Mouse (Mus musculus) layer of hippocampus, adult 11-12 months (tissue): Measurements from ENCODE around the gene Hcls1.

Experiments used
- DNase-seq: peaks from one replicate; pipeline ENCODE4 v3.0.0; 2022; ENCODE audit warnings: low spot score

The Hcls1 gene

GRCm38 (mm10) chr16:36989493-36989892, 54.7 kb downstream of the Hcls1 start:
- DNase-seq, result no peak

DNA sequence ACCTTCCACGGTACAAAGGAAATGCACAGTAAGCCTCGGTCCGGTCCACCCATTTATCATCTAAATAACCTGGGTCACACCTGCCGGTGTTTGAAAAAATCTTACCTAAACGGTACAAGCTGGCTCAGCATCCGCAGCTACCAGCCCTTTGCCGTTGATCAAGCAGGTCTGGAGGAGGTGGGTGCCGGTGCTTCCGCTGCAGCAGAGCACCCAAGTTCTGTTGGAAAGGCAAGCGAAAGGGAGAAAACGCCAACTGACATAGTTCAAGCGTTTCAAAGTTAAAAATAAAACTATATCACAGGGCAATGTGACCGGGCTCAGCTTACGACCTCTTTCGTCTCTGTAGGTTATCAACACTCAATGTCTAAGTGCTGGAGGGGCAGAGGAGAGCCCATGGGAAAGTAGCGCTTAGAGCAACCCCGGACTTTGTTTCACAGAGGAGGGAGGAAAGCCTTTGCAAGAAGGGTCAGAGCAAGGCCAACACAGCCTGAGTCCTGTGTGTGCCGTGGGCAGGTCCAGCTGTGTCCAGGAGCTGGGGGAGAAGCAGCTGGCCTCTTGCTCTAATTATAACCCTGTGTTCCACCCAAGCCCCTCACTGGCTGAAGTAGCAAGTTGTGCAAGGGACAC, 55.3 kb downstream of the Hcls1 start, which contains the start of gene Fbxo40:
TSS of gene Fbxo40 (minus strand) at position 469 of the 627 bp plus-strand sequence.
- DNase-seq, result no peak

GRCm38 (mm10) chr16:36997650-36998049, 62.9 kb downstream of the Hcls1 start:
- DNase-seq, result no peak

GRCm38 (mm10) chr16:36999366-36999972, 64.7 kb downstream of the Hcls1 start:
- DNase-seq, result no peak

- no peak for DNase-seq
These were observed 74.5 kb downstream of the Hcls1 start for GRCm38 (mm10) chr16:37009262-37009661.

DNA sequence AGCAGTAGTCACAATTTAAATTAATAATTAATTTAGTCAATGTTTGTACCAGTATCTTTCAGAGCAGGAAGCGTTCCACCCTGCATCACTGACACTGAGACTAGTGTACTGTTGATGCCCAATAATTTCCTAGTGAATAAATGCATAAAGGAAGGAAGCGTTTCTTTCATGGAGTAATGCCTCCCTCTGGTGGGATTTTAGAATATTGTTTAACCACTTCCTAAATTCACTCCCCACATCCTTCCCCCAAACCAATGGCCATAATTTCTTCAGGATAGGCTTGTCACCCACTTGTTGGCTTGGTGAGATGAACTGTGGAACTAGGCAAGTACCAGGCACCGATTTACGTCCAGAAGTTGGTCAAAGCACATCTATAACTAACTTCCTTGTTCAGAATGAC, 75.6 kb downstream of the Hcls1 start:
- DNase-seq, result peak; percentile 47

- peak; percentile 93 for DNase-seq
These were observed 76.5 kb downstream of the Hcls1 start, which contains the start of gene Polq for GRCm38 (mm10) chr16:37011061-37011921. Gene Polq, plus strand, starts transcription at chr16:37011786.

- no peak for DNase-seq
These were observed 77.1 kb downstream of the Hcls1 start for GRCm38 (mm10) chr16:37011922-37012289.

DNA sequence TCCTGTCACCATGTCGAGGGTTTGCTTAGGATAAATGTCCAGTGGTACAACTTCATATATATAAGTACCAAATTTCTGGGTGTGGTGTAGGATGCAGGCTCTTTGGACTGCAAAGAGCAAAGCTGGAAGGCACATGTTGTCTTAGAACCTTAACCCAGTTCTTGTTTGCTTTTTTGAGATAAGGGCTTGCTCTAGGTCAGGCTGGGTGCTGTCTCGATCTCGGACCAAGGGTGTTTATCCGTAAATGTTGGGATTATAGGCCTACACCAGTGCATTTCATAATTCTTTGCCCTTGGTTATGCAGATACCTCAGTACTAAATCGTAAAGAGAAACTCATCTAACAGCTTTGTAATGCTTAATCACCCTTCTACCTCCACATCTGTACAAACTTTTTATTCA, 77.6 kb downstream of the Hcls1 start:
- no peak for DNase-seq
